Mouse (Mus musculus): ENCODE measurements at regions not wholly inside any gene's neighbourhood (a gene's known extent, or its start where the extent isn't known, plus 50 kb on each side); places are given as distances from the start of the nearest gene placed in this dataset.

- Histone ChIP-seq H3K4me1 (ENCODE audit: insufficient read depth) (0 out of 2 replicates have a peak, but pooled peaks cover 6% of the 10 kb centered on the region), H3K27me3 (ENCODE audit: insufficient read depth, low read length) (no peaks in the 10 kb centered on the region), H3K27ac (ENCODE audit: low read depth) (no peak overlapping the region), H3K36me3 (ENCODE audit: insufficient read depth) (no peaks in the 10 kb centered on the region), H3K4me3 (ENCODE audit: low read depth, low read length) (no peak overlapping the region), H3K9me3 (ENCODE audit: low read depth, low read length) (no peaks in the 10 kb centered on the region), H3K4me2 (no peak overlapping the region), H3K9ac (no peak overlapping the region)
- DNase-seq (no peak), ATAC-seq (ENCODE audit: insufficient read depth) (no peak)
- 71% methylated on average over 4 of the region's 4 CpGs for whole genome bisulfite sequencing
- no peak for TF ChIP-seq CTCF (IDR thresholded peaks at IDR 0.05; ENCODE audit: low read depth)
Measured at GRCm38 (mm10) chr11:64205069-64205468, 125.8 kb upstream of the Cox10 start.

GRCm38 (mm10) chr11:64204305-64204704 lies 125.0 kb upstream of the Cox10 start:
- H3K9ac ChIP-seq, result no peak overlapping the region
- no peak for TF ChIP-seq CTCF (IDR thresholded peaks at IDR 0.05; ENCODE audit: low read depth)
- ATAC-seq (ENCODE audit: insufficient read depth), result no peak
- H3K9me3 ChIP-seq (ENCODE audit: low read depth, low read length), result no peaks in the 10 kb centered on the region
- no peak overlapping the region for H3K4me3 ChIP-seq (ENCODE audit: low read depth, low read length)
- no peaks in the 10 kb centered on the region for H3K36me3 ChIP-seq (ENCODE audit: insufficient read depth)
- H3K4me1 ChIP-seq (ENCODE audit: insufficient read depth), result 0 out of 2 replicates have a peak, but pooled peaks cover 6% of the 10 kb centered on the region
- H3K27ac ChIP-seq (ENCODE audit: low read depth), result no peak overlapping the region
- H3K4me2 ChIP-seq, result no peak overlapping the region
- H3K27me3 ChIP-seq (ENCODE audit: insufficient read depth, low read length), result no peaks in the 10 kb centered on the region
- no peak for DNase-seq
- 20% methylated on average over 7 of the region's 7 CpGs for WGBS

- TF ChIP-seq CTCF (IDR thresholded peaks at IDR 0.05; ENCODE audit: low read depth), result no peak
- no peak overlapping the region for H3K4me2 ChIP-seq
- H3K4me3 ChIP-seq (ENCODE audit: low read depth, low read length), result no peak overlapping the region
- DNase-seq (no peak), ATAC-seq (ENCODE audit: insufficient read depth) (no peak)
- 87% methylated on average over 6 of the region's 6 CpGs for WGBS
- no peaks in the 10 kb centered on the region for H3K9me3 ChIP-seq (ENCODE audit: low read depth, low read length)
- no peak overlapping the region for H3K27ac ChIP-seq (ENCODE audit: low read depth)
- H3K4me1 ChIP-seq (ENCODE audit: insufficient read depth), result 0 out of 2 replicates have a peak, but pooled peaks cover 6% of the 10 kb centered on the region
- no peak overlapping the region for H3K9ac ChIP-seq
- H3K27me3 ChIP-seq (ENCODE audit: insufficient read depth, low read length), result no peaks in the 10 kb centered on the region
- H3K36me3 ChIP-seq (ENCODE audit: insufficient read depth), result no peaks in the 10 kb centered on the region
Measured at GRCm38 (mm10) chr11:64200874-64201273, 121.6 kb upstream of the Cox10 start.

GRCm38 (mm10) chr11:64195272-64195671 lies 116.0 kb upstream of the Cox10 start:
- Histone ChIP-seq H3K27ac (ENCODE audit: low read depth) (no peak overlapping the region), H3K9me3 (ENCODE audit: low read depth, low read length) (no peaks in the 10 kb centered on the region), H3K27me3 (ENCODE audit: insufficient read depth, low read length) (no peaks in the 10 kb centered on the region), H3K4me2 (no peak overlapping the region), H3K9ac (no peak overlapping the region), H3K4me3 (ENCODE audit: low read depth, low read length) (no peak overlapping the region), H3K36me3 (ENCODE audit: insufficient read depth) (no peaks in the 10 kb centered on the region), H3K4me1 (ENCODE audit: insufficient read depth) (no peaks in the 10 kb centered on the region)
- ATAC-seq (ENCODE audit: insufficient read depth) (no peak), DNase-seq (no peak)
- WGBS, result 79% methylated on average over 3 of the region's 3 CpGs
- TF ChIP-seq CTCF (IDR thresholded peaks at IDR 0.05; ENCODE audit: low read depth), result no peak

- TF ChIP-seq CTCF (IDR thresholded peaks at IDR 0.05; ENCODE audit: low read depth), result no peak
Measured at GRCm38 (mm10) chr11:64188701-64189100, 109.4 kb upstream of the Cox10 start.

GRCm38 (mm10) chr11:64187488-64188444 lies 108.5 kb upstream of the Cox10 start:
- no peaks in the 10 kb centered on the region for H3K36me3 ChIP-seq (ENCODE audit: insufficient read depth)
- H3K27ac ChIP-seq (ENCODE audit: low read depth), result no peak overlapping the region
- no peaks in the 10 kb centered on the region for H3K9me3 ChIP-seq (ENCODE audit: low read depth, low read length)
- H3K4me2 ChIP-seq, result no peak overlapping the region
- DNase-seq (no peak), ATAC-seq (ENCODE audit: insufficient read depth) (no peak)
- WGBS, result 45% methylated on average over 9 of the region's 9 CpGs
- H3K4me1 ChIP-seq (ENCODE audit: insufficient read depth), result no peaks in the 10 kb centered on the region
- no peaks in the 10 kb centered on the region for H3K27me3 ChIP-seq (ENCODE audit: insufficient read depth, low read length)
- TF ChIP-seq CTCF (IDR thresholded peaks at IDR 0.05; ENCODE audit: low read depth), result no peak
- H3K9ac ChIP-seq, result no peak overlapping the region
- no peak overlapping the region for H3K4me3 ChIP-seq (ENCODE audit: low read depth, low read length)

More at GRCm38 (mm10) chr11:64188701-64189100, 109.4 kb upstream of the Cox10 start:
- H3K9ac ChIP-seq, result no peak overlapping the region
- no peak overlapping the region for H3K4me2 ChIP-seq
- H3K9me3 ChIP-seq (ENCODE audit: low read depth, low read length), result no peaks in the 10 kb centered on the region
- no peaks in the 10 kb centered on the region for H3K27me3 ChIP-seq (ENCODE audit: insufficient read depth, low read length)
- H3K36me3 ChIP-seq (ENCODE audit: insufficient read depth), result no peaks in the 10 kb centered on the region
- 36% methylated on average over 2 of the region's 2 CpGs for WGBS
- ATAC-seq (ENCODE audit: insufficient read depth), result no peak
- DNase-seq, result no peak
- no peaks in the 10 kb centered on the region for H3K4me1 ChIP-seq (ENCODE audit: insufficient read depth)
- no peak overlapping the region for H3K27ac ChIP-seq (ENCODE audit: low read depth)
- no peak overlapping the region for H3K4me3 ChIP-seq (ENCODE audit: low read depth, low read length)

- no peak overlapping the region for H3K9ac ChIP-seq
- ATAC-seq (ENCODE audit: insufficient read depth) (no peak), DNase-seq (no peak)
- no peaks in the 10 kb centered on the region for H3K4me1 ChIP-seq (ENCODE audit: insufficient read depth)
- H3K27me3 ChIP-seq (ENCODE audit: insufficient read depth, low read length), result no peaks in the 10 kb centered on the region
- WGBS, result 33% methylated on average over 3 of the region's 3 CpGs
- no peak overlapping the region for H3K4me3 ChIP-seq (ENCODE audit: low read depth, low read length)
- no peak overlapping the region for H3K4me2 ChIP-seq
- no peak overlapping the region for H3K27ac ChIP-seq (ENCODE audit: low read depth)
- no peaks in the 10 kb centered on the region for H3K36me3 ChIP-seq (ENCODE audit: insufficient read depth)
- no peak for TF ChIP-seq CTCF (IDR thresholded peaks at IDR 0.05; ENCODE audit: low read depth)
- no peaks in the 10 kb centered on the region for H3K9me3 ChIP-seq (ENCODE audit: low read depth, low read length)
Measured at GRCm38 (mm10) chr11:64187007-64187406, 107.7 kb upstream of the Cox10 start.
